Mouse (Mus musculus): Measurements from ENCODE around the gene Fbxl5. TPM values are rescaled to one million over a fixed set of nuclear protein-coding genes. Genes with fewer than 3 reads are reported as not detected.

Fbxl5 gene
- 10 to 100 TPM; 78.9 to 91.7 (median 86.3) TPM for total RNA-seq (2022)

DNA sequence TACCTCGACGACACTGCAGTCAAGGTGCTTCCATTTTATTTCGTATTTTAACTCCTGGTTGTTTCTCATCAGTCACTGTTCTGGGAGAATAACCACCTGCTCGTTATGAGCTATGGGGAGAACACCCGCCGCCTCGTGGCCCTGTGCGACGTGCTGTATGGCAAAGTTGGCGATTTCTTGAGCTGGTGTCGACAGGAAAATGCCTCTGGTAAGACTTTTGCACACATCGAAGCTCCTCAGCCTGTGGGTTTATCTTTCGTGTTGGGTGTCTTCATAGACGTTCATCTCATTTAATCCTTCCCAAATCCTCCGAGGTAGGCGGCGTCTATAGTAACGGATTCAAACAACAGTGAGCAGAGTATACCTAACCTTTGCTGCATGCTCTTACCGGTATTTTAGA, at the start of gene Fbxl5:
TSS of gene Fbxl5 (minus strand) at position 101 of the 400 bp plus-strand sequence.
- DNase-seq (ENCODE audit: low spot score in 2 of 2): no peak

DNA sequence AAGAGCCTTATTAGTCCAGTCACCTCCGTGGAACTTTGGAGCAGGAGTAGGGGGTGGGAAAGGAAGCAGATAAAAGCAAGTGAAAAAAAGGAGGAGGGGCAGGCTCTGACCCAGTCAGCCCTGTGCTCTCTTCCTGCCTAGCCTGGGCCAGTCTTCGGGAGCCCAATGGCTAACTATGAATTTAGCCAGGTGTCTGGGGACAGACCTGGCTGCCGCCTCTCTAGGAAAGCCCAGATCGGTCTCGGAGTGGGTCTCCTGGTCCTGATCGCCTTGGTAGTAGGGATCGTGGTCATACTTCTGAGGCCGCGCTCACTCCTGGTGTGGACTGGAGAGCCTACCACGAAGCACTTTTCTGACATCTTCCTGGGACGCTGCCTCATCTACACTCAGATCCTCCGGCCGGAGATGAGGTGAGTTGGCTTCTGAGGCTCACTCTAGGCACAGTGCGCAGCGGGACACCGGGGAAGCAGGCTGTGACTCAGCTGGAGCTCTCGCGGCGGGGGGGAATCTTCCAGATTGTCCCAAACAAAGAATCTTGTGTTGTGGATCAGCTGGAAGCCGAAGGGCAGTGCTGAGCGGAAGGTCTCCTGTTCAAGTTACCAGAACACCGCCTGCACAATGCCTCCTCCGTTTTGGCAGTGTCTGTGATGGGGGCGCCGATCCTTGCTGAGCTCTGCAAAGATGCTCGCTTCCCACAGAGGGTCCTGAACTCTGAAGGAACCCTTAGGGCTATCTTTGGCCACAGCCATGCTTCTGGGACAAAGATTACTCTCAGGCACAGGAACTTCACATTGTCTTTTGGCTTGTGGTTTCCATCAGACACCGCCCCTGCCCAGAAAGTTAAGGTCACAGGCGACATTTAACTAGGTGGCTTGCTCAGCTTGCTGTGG, 47.5 kb upstream of the Fbxl5 start:
- peak in 1 of 2 experiments; percentile 23 for DNase-seq (ENCODE audit: low spot score in 2 of 2)

DNA sequence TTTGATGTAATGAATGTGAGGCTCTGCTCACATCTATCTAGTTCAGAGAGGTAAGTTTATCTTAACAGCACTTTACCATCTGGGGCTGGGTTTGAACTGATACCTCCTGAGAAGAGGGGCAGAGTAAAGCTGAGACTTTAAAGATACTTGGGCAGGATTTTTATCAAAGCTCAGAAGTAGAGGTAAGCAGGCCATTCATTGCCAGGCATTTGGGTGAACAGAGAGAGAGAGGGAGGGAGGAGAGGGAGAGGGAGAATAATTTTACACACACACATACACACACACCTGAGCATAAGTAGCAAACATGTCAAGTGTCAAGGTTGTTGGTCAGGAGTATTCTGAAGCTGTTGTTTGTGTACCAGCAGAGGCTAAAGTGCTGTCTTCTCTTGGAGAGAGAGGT, 46.8 kb upstream of the Fbxl5 start, which contains the start of gene Cd38:
TSS of gene Cd38 (plus strand) at position 301 of the 400 bp plus-strand sequence.
- DNase-seq (ENCODE audit: low spot score in 2 of 2): no peak

DNA sequence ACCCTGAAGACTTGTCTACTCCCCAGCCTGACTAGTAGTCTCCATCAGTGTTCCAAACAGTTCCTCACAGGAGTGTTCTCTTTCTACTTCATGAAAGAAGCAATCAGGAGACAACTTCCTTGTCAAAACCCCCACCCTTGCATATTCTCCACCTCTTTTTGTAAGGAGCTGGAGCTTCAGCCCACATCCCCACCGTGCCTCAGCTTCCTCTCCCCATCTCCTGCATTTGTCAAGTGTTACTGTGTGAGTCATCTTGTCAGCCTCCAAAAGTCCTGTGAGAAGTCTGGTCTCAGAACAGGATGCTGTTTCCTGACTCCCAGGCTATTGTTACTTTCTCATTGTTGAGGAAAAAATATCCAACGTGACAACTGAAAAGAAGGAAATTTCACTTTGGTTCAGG, 43.9 kb upstream of the Fbxl5 start:
- peak in 1 of 2 experiments; percentile 18 for DNase-seq (ENCODE audit: low spot score in 2 of 2)

DNA sequence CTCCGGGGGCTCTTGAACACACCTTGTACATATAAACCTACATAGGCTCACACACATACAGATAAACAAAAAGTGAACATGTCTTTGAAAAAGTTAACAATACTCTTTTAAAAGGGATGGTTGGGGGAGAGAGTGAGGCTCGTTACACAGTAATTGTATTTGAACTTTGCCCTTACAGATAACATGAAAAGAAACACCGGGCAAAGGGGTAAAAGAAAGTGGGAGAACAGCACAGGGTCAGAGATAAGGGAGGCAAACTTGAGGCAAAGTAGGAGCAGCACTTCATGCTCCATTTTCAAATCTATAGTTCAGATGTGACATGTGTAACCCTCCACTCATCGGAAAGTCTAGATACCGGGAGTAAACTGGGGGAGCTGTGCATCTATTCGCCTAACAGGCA, 42.2 kb upstream of the Fbxl5 start:
- DNase-seq (ENCODE audit: low spot score in 2 of 2): no peak

DNA sequence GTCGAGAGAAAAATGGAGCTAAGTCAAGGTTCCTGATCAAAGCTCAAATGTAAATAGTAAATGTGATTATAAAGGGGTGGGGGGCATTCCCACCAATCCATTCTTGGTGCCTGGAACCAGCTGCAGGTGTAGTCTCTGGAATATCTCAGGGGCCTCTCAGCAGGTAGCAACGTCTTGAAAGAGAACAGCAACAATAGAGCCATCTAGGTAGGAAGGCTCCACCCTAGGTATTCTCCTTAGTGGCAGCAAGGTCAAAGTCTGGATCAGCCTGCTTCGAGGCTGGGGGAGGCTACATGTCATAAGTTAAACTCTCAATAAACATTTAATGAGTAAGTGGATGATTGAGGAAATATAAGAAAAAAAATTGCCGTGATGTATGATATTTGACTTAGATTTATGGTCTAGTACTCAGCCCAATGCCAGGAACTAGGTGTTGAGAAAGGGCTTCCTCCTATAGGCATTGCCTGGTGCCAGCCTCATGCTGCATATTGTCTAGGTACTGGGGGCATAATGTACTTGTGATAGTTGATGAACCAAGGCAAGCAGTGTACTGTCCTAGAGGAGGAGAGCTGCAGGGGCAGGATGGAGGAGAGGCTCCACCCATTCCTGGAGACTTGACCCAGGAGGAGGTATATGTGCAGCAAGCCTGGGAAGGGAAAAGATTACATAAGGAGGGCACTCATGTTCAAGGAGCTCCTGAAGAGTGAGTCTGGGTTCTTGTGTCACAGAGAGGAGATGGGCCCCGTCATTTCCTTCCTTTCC, 39.4 kb upstream of the Fbxl5 start:
- no peak for DNase-seq (ENCODE audit: low spot score in 2 of 2)

DNA sequence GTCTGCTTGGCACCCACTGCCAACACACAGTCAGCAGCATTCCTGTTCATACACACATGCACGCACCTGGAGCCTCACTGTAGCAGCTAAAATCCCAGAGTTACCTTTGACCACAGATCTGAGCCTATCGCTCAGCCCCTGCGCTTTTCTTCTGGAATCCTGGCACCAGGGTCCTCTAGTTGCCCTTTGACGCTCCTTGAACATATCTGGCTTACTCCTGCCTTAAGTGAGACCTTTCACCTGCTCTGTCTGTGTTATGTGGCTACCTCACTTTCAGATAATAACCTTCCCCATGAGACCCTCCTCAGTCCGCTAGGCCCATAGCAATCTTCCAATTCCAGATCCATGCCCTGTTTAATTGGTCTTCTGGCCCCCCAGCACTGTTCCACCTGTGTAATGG, 38.7 kb upstream of the Fbxl5 start:
- no peak for DNase-seq (ENCODE audit: low spot score in 2 of 2)

DNA sequence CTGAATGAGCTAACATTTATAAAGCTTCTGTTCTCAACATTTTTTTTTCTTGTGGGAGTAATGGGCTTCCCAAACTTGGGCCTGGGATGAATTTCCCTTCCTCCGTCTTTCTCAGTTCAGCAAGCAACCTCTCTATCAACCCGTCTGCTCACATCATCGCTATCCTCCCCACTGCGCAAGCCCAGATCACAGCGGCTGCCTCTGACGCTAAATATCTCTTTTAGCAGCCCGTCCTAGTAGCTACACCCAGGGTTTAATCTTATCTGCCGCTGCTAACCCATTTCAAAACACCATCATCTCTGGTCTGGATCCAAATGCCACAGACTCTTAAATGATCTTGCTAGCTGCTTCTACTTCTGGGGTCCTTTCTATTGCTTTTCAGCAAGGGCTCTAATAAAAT, 38.2 kb upstream of the Fbxl5 start:
- DNase-seq (ENCODE audit: low spot score in 2 of 2): no peak

DNA sequence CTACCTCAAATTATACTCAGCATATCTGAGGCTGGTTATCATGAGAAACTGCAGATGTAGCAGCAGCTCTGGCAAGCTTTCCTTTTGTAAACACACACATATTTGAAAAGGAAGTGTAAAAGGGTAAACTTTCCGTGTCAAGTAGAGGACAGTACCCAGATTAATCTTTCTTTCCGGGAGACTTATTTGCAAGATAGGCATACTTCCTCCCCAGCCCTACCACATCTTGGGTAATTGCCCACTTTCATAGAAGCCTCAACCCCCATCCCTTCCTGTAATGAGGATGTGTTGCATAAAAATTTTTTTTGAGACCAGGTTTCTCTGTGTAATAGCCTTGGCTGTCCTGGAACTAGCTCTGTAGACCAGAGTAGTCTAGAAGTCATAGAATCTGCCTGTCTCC, 34.3 kb upstream of the Fbxl5 start:
- no peak for DNase-seq (ENCODE audit: low spot score in 2 of 2)

DNA sequence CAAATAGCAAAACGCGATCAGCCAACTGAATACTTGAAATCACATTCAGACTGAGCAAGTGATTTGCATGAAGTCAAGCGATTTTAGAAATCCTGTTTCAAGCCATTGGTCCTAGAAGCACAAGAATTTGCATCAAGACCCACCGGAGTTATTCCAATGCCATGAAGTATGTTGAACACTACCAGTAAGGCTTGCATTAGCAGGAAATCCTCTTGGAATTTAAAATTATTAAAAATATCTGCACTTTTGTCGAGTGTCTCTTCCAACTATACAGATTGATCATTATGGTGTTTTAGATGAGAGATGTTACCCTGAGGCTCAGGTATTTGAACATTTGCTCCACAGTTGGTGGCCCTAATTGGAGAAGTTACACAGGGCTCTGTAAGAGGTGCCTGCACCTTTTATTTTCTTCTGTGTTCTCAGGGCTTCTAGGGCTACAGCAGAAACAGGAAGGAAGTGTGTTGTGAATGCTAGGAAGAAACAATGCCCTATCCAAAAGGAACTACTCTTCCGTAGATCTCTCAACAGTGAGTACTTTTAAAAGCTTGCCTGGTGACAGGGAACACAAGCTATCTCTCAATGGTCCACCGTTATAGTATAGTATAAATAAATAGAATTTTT, 32.5 kb upstream of the Fbxl5 start:
- DNase-seq (ENCODE audit: low spot score in 2 of 2): no peak

DNA sequence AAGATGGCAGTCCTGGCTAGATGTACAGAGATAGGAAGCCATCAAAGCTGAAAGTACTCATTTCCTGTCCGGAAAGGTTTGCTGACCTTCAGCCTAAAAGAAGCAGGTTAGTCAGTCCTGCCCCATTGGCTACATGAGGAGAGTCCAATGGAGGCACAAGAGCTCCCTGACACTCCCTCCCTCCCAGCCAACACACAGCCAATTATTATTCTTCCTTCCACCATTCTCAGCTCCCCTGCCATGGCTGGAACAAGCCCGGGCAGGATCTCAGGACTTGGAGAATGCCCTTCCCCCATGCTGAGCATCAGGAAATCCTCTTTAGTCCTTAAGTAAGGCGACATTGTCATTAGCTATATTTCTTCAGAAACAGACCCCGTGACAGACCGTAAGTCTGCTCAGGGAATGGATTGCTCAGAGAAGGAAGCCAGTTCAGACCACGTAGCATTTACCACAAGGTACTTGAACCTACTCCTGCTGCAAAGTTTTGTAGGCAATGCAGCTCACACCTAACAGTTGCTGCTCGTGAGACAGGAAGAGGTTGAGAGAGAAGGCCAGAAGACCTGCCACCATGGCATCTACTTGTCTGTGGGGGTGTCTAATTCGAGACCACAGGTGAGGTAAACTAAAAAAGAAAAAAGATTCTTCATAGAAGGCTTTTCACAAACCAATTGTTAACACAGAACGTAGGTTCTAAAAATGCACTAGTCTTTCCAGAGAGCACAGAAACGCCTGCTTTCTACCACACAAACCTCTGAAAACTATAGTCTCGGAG, 31.8 kb upstream of the Fbxl5 start:
- DNase-seq (ENCODE audit: low spot score in 2 of 2): no peak

DNA sequence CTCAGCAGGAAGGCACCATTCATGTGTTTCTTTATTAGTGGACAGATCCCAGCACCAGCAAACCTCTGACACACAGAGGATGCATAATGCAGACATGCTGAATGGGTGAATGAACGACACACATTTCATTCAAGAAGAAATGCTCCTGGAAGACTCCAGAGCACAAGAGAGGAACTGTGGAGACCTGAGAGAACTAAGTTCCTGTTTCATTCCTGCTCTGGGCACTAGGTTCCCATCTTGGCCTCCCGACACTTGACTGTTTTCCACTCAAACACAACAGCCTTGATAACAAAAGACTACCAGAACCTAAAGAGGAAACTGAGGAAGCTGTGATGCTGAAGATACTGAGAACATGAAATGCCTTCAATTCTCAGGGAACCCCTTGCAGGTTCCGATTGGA, 26.8 kb upstream of the Fbxl5 start:
- no peak for DNase-seq (ENCODE audit: low spot score in 2 of 2)

DNA sequence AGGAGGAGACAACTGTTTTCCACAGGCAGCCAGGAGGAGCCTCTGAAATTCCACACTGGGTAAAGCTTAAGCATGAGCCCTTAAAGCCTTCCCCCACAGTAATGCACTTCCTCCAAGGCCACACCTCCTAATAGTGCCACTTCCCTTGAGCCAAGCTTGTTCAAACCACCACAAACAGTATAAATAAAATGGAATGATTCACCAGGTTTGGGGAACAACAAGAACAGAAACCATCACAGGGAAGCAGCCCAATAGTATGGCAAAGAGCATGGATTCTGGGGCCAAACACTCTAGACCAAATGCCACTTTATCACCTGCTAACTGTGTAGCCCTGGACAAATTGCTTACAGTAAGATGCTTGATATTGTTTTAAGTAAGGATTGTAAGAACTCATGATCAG, 26.1 kb upstream of the Fbxl5 start:
- no peak for DNase-seq (ENCODE audit: low spot score in 2 of 2)

DNA sequence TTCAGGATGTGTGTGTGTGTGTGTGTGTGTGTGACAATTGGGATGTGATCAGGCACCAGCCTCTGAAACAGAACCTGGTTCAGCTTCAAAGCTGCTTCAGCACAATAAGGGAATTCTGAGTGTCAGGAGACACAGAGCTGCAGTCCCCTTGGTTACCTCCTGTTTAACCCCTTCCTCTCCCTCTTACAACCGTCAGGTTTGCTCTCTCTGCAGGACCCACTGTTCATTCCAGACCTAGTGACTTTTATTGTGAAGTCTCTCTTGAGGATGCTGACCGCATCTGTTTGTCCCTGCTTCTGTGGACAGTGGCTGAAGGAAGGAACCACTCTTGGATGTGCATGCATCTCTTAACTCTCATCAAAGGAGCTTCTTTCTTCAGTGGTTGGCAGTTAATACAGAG, 24.8 kb upstream of the Fbxl5 start:
- no peak for DNase-seq (ENCODE audit: low spot score in 2 of 2)

DNA sequence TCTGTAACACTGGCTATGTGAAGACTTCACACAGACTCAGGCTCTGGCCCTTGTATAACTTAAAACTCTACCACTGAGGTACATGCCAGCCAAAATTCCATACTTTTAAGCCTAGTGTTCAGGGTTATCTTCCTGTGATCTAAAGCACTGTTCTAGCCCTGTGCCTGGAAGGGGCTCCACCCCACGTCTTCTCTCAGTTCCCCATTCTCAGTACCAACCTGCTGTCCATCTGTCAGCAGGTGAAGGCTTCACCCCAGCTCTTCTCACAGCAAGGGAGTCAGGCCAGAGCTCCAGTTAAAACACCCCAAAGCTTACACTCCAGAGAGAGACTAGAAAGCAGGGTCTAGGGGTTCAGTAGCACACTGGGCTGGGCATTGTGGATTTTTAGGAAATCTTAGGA, 24.2 kb upstream of the Fbxl5 start:
- DNase-seq (ENCODE audit: low spot score in 2 of 2): no peak

DNA sequence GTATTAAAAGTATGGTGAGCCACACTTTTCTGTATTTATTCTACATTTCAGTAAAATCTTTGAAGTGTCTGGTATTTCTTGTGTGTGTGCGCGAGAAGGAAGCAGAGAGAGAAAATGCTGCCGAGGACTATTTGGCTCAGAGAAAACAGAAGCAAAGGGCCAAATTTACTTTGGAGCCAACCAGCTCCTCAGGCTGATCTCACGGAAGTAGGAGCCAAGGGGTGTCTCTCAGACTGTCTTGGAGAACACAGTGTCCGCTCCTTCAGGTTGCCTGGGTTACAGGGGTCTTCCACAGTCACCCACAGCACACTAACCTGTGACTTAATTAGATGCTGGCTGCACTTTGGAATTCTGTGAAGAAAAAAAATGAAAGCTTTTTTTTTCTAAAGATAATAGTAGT, 23.6 kb upstream of the Fbxl5 start:
- DNase-seq (ENCODE audit: low spot score in 2 of 2): no peak

DNA sequence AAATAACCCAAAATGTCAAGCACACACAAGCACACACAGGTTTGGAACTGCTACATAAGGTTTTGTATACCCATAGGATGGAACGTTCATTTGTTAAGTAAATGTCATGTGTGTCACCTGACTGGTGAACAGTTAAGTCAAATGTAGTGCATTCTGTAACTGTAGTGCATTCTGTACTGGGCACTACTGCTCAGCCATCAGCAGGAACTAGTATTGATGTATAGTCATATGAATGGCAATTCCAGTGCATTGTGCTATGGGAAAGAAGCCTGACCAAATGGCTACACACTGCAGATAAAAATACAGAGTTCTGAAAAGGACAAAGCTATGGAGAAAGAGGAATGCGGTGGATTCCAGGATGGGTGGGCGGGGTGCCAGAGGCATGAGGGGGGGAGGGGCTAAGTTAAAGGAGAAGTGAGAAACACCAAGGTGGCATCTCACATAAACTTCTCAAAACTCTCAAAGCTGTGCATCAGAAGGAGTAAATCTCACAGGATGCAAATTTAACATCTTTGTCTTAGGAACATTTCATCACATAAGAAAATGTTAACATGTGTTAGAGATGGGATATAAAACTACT, 21.2 kb upstream of the Fbxl5 start:
- no peak for DNase-seq (ENCODE audit: low spot score in 2 of 2)

DNA sequence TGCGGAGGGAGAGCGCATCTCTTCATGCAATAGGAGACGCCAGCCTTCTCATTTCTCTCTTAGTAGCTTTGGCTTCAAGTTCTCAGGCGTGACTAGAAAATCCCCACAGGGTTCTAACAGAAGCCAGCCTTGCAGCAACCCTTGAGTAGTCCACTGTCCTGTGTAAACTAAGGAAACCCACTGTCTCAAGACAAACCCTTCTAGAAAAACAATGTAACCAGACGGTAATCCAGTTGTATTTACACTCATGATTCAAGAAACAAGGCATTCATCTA, 20.5 kb upstream of the Fbxl5 start:
- DNase-seq (ENCODE audit: low spot score in 2 of 2): no peak

DNA sequence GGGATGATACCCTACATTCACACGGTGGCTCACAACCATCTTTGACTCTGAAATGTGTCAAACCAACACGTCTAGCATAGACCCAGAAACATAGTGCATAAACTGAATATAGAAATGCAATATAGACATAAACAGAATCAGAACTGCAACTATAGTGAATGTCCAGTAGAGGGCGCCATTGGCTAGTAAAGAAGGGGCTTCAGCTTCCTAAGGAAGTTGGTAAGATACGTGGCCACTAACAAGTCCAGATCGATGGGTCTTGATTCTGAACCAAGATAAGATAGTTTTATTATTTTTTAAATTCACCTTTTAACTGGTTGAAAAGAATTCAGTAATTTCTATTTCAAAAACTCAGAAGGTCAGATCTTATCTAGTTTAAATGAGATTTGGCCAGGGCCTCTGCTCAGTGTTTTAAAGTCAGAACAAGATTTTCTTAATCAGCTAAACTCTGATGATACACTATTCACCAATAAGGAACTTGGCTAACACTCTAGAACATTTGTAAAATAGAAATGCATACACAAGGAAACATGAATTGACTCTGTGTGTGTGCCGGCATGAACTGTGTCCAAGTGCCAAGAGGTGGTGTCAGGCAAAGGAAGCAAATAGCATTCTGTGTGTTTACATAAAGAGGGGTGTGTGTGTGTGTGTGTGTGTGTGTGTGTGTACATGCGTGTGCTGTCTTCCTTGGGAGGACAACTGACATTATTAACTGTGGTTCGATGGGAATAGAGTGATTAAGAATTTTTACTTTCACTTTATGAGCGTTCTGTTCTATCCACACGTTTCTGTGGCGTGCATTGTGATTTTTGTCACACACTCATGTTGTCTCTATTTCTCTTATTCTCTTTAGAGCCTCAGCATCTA, 19.9 kb upstream of the Fbxl5 start:
- DNase-seq (ENCODE audit: low spot score in 2 of 2): no peak

DNA sequence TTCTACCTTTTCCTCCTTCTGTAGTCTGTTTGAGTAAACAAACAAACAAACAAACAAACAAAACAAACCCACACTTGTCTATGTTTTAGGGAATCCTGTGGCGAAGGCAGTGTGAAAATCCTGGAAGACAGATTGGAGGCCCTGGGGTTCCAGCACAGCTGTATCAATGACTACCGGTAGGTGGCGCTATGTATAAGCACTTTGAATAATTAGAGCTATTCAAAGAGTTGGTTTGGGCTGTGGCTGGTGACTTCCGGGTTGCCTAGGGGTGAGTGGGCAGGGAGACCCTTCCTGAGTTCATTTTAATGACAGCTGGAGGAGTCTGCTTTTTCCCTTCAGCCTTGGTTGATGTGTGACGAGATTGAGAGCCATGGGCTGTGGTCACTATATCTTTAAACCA, 15.9 kb upstream of the Fbxl5 start:
- peak in 1 of 2 experiments; percentile 9 for DNase-seq (ENCODE audit: low spot score in 2 of 2)
